Mouse (Mus musculus) heart, adult 18-20 months (tissue): ENCODE results near the gene Zfp593. TPM values are rescaled to one million over a fixed set of nuclear protein-coding genes. Genes with fewer than 3 reads are reported as not detected.

Source experiments
- DNase-seq, 2 experiments: peaks; one replicate each; pipeline ENCODE4 v3.0.0; 2021 to 2022; ENCODE audit warnings: mixed read lengths in 1 of 2
- total RNA-seq, 2 experiments: library from RNA; stranded (reverse); gene quantifications; 2 replicates each; pipeline ENCODE4 v1.2.3; 2021

Zfp593 gene
- total RNA-seq, 2 experiments from 2014 or later, result 3.3 to 3.6 TPM

DNA sequence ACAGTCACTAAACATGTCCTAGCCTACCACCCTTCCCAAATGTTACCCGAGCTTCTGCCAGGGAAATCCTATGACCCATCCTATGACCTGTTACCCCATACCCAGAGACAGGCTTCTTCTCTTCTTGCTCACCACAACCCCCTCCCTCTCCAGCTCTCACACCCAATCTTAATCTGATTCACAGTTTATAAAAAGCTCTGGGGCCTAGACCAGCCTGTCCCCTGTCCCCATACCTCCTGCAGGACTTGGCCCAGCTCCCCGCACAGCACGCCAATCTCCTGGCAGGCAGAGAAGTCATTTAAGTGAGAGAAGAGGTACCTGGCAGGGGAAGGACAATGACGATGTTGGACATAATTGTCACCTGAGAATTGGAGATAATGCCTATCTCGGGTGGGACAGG is 10.5 kb downstream of the Zfp593 start:
- DNase-seq, result peak; percentile 51 to 67

DNA sequence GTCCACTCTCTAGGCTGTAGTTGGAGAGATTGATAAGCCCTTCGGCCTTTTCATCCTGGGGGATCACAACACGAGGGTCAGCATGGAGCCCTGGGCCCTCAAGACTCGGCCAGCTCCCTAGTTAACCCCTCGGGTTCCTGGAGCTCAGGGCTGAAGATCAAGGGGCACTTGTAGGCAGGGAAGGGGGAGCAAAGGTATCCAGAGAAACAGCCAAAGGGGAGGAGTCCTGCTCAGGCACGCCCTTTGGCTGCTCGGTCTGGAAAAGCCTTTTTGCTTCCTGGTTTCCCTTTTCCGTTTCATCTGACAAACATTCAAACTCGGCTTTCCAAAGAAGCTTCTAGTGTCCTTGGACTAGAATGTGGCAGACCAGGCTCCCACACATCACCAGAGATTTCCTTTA is 15.0 kb downstream of the Zfp593 start:
- DNase-seq, result no peak

DNA sequence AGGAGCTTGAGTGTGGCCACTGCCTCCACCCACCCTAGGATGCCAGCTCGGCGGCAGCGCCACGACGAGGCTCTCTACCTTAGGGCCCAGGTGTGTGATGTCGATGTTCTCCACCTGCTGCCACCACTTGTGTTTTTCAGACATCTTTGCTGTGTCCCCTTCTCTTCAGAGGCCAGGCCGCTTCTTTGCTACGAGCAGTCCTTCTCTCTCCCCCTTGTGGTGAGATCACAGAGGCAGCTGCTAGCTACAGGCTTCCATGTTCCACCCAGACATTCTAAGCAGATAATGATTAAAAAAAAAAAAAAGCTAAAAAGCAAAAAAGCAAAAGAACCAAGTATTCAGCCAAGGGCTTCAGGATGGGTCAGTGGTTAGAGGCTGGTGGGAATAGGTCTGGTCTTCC is 18.2 kb downstream of the Zfp593 start, which contains the start of gene Catsper4:
TSS of gene Catsper4 (minus strand) at position 190 of the 400 bp plus-strand sequence.
- no peak for DNase-seq

DNA sequence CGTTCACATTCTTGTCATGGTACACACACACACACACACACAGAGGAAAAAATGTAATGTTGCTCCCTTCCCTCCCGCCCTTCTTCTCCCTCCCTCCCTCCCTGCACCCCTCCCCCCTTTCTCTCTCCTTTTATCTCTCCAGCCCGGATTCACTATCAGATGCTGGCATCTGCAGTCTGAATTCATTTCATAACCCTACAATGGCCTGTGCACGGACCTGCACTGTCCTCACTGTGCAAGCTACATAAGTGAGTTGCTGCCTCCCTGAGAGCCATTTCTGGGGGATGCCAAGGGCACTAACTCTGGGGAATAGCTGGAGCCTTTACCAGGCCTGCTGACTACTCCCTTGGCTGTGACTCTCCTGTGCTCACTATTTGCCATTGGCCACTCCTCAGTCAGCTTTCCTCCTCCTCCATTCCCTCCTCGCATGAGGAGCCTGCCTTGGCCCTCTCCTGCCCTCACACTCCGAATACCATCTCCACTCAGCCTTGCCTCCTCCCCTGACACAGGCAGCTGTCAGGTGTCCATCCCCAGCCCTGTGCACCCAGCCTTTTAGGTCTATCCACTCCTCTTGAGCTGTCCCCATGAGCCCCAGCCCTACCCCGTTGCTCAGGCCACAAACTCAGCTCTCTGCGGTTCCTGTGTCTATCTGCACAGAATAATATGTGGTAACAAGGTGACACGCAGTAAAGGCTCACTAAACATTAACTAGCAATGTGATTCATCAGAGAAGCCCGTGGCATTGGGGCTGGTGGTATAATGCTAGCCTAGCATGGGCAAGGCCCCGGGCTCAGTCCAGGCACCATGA is 22.4 kb downstream of the Zfp593 start:
- no peak for DNase-seq

DNA sequence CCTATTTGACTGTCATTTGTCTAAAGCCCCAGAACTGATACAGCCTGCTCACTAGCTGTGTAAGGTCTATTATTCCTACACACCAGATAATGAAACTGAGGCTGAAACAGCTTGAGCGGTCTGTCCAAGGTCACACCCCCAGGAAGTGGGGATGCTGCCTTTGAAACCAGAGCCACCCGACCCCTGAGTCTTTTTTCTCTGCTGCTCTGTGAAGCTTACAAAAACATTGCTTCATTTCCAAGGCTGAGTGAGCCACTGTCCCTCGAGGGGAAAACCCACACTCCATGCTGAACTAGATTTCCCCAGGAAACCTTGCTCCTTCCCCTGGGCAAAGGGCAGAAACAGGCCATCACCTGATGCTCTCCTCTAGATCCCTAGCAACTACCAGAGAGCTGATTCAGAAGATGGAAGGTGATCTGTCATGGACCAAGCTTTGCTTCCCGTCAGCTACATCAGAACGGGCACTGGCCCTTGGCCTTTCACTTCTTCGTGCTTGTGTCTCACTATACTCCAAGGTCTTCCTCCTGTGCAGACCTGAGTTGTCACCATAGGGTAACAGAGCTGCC is 38.8 kb downstream of the Zfp593 start:
- no peak for DNase-seq

DNA sequence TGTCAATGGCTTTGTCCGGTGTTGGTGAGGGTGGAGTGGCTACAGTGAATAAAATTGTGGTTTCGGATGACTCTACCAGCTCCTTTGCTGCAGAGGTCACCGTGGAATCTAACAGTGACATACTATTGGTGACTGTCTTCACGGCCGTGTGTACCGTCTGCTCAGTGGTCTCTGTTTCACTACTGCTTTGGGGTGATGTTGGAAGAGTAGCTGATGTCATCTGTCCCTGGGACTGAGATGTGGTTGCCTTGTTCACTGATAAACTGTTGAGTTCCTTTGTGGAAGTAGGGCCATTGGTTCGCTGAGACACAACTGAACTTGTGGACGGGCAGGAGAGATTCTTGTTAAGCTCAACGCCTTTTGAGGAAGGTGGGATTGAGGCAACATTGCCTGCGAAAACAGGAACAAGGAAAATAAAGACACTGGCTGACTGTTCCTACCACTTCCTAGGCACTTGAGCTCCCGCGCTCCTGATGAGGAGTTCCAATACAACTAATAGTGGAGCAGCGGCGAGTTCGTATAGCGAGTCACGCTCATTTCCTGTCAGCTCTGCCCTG is 42.0 kb downstream of the Zfp593 start:
- no peak for DNase-seq

- no peak for DNase-seq
These were observed 42.5 kb downstream of the Zfp593 start, which contains the start of gene Gm7534 for GRCm38 (mm10) chr4:134202904-134203303. Gene Gm7534 (minus strand): TSS chr4:134203004.

GRCm38 (mm10) chr4:134199371-134199770 is 46.0 kb downstream of the Zfp593 start:
- DNase-seq, result no peak

Other genes with a start within 250 kb of the Zfp593 start
- gene Dhdds, start 244.7 kb downstream of the Zfp593 start, total RNA-seq, result 10 to 100 TPM; 29.9 to 31.9 TPM
- gene Lin28a, start 226.8 kb downstream of the Zfp593 start, total RNA-seq, result not detected
- not detected for gene Zfp683, start 191.8 kb downstream of the Zfp593 start, total RNA-seq
- under 1 TPM in 1 of 2 experiments, not detected in 1; 0.08 TPM for gene Crybg2, start 184.8 kb downstream of the Zfp593 start, total RNA-seq
- 10 to 100 TPM in 1 of 2 experiments, 1 to 10 TPM in 1; 5.8 to 20.9 TPM for gene Cd52, start 150.5 kb downstream of the Zfp593 start, total RNA-seq
- 1 to 10 TPM; 2.0 to 2.4 TPM for gene Ubxn11, start 143.0 kb downstream of the Zfp593 start, total RNA-seq
- gene Sh3bgrl3, start 116.8 kb downstream of the Zfp593 start, total RNA-seq, result 10 to 100 TPM; 34.0 to 42.8 TPM
- gene Cep85, start 58.5 kb downstream of the Zfp593 start, total RNA-seq, result 10 to 100 TPM; 40.4 to 41.9 TPM
- gene Gm7534, start 42.6 kb downstream of the Zfp593 start, total RNA-seq, result not detected
- gene Catsper4, start 18.2 kb downstream of the Zfp593 start, total RNA-seq, result not detected
- 1 to 10 TPM; 3.9 to 6.3 TPM for gene Cnksr1, start 7.2 kb downstream of the Zfp593 start, total RNA-seq
- gene E130218I03Rik, start 1.9 kb downstream of the Zfp593 start, total RNA-seq, result not detected
- not detected for gene Gm30191, start 1.3 kb upstream of the Zfp593 start, total RNA-seq
- gene Grrp1, start 8.5 kb upstream of the Zfp593 start, total RNA-seq, result 1 to 10 TPM; 5.1 to 6.3 TPM
- 1 to 10 TPM; 4.8 to 8.0 TPM for gene Pdik1l, start 42.3 kb upstream of the Zfp593 start, total RNA-seq
- gene Trim63, start 69.5 kb upstream of the Zfp593 start, total RNA-seq, result 100 to 1,000 TPM; 195 to 199 TPM
- gene Slc30a2, start 97.6 kb upstream of the Zfp593 start, total RNA-seq, result under 1 TPM; 0.30 to 0.72 TPM
- gene Extl1, start 138.3 kb upstream of the Zfp593 start, total RNA-seq, result 10 to 100 TPM; 19.7 to 19.8 TPM
- gene Pafah2, start 150.7 kb upstream of the Zfp593 start, total RNA-seq, result 1 to 10 TPM; 6.1 to 7.9 TPM
- gene Stmn1, start 222.7 kb upstream of the Zfp593 start, total RNA-seq, result 10 to 100 TPM; 21.3 to 24.5 TPM